Mouse (Mus musculus) lung, embryonic 16.5 days (tissue): ENCODE results near the gene Cdadc1. TPM values are rescaled to one million over a fixed set of nuclear protein-coding genes. Genes with fewer than 3 reads are reported as not detected.

Experiments
- ATAC-seq: fragments of 200-750 bp; cut with Nextera tagmentation; 2 replicates; pipeline ENCODE4 v1.8.0; 2017; ENCODE audit warnings: low read depth, mild to moderate bottlenecking, moderate library complexity
- H3K27ac ChIP-seq: fragments of 300-500 bp; sonication (generic); 2 replicates; pipeline ENCODE4 v1.5.1; 2014; ENCODE audit warnings: mild to moderate bottlenecking, control low read depth, low read length
- H3K27me3 ChIP-seq: fragments of 300-500 bp; sonication (generic); 2 replicates; pipeline ENCODE4 v1.6.1; 2014; ENCODE audit warnings: low read depth, low read length, mixed read lengths; ENCODE audit not compliant: control insufficient read depth, insufficient read depth
- H3K36me3 ChIP-seq: fragments of 300-500 bp; sonication (generic); 2 replicates; pipeline ENCODE4 v1.6.1; 2014; ENCODE audit warnings: low read length; ENCODE audit not compliant: control insufficient read depth, insufficient read depth
- H3K4me1 ChIP-seq: fragments of 300-500 bp; sonication (generic); replicated peaks from 2 replicates; pipeline ENCODE4 v1.6.1; 2014; ENCODE audit warnings: low read length, mixed read lengths; ENCODE audit not compliant: control insufficient read depth, insufficient read depth
- H3K4me2 ChIP-seq: fragments of 300-500 bp; sonication (generic); 2 replicates; pipeline ENCODE4 v1.6.1; 2014; ENCODE audit warnings: low read depth, low read length, control low read depth
- H3K4me3 ChIP-seq: fragments of 300-500 bp; sonication (generic); 2 replicates; pipeline ENCODE4 v1.5.1; 2014; ENCODE audit warnings: mild to moderate bottlenecking, low read length, control low read depth
- H3K9ac ChIP-seq: fragments of 300-500 bp; sonication (generic); 2 replicates; pipeline ENCODE4 v1.6.1; 2014; ENCODE audit warnings: low read length, control low read depth
- H3K9me3 ChIP-seq: fragments of 300-500 bp; sonication (generic); 2 replicates; pipeline ENCODE4 v1.6.1; 2016; ENCODE audit warnings: low read length; ENCODE audit not compliant: control insufficient read depth
- WGBS: fragments of 180-500 bp; shearing (Covaris S2); extraction: QIAGEN DNeasy Blood & Tissue Kit; methylation state at CpG from one replicate; pipeline ENCODE4 v1.1.7; 2014; 5-methylcytosine and 5-hydroxymethylcytosine counted together
- polyA plus RNA-seq: library from polyadenylated mRNA; unstranded; fragments of >200 nt; fragmentation: Nextera tagmentation; extraction: Ambion mirVana; gene quantifications from 2 replicates; pipeline ENCODE4 v1.2.1, GENCODE M21; 2015

Cdadc1 gene
- polyA plus RNA-seq, 1 experiment from 2014 or later: 35.3 TPM

- Histone ChIP-seq H3K4me2 (no peak overlapping the region), H3K9ac (no peak overlapping the region), H3K4me3 (no peak overlapping the region), H3K27me3 (no peaks in the 10 kb centered on the region), H3K36me3 (peaks cover 32% of the 10 kb centered on the region), H3K4me1 (peaks cover 6% of the 10 kb centered on the region), H3K27ac (no peak overlapping the region), H3K9me3 (no peaks in the 10 kb centered on the region)
- no peak for ATAC-seq
- 90% methylated on average over 3 of the region's 3 CpGs for WGBS
Measured at GRCm38 (mm10) chr14:59592593-59592992, 5.2 kb downstream of the Cdadc1 start.

GRCm38 (mm10) chr14:59591901-59592300 is 5.9 kb downstream of the Cdadc1 start:
- H3K4me3 ChIP-seq: no peak overlapping the region
- no peaks in the 10 kb centered on the region for H3K9me3 ChIP-seq
- H3K27ac ChIP-seq: no peak overlapping the region
- no peak for ATAC-seq
- H3K9ac ChIP-seq: no peak overlapping the region
- 83% methylated on average over 8 of the region's 8 CpGs for WGBS
- no peak overlapping the region for H3K4me2 ChIP-seq
- H3K36me3 ChIP-seq: peaks cover 32% of the 10 kb centered on the region
- peaks cover 4% of the 10 kb centered on the region for H3K4me1 ChIP-seq
- H3K27me3 ChIP-seq: no peaks in the 10 kb centered on the region

GRCm38 (mm10) chr14:59590614-59591013 is 7.1 kb downstream of the Cdadc1 start:
- H3K36me3 ChIP-seq: peaks cover 39% of the 10 kb centered on the region
- no peak overlapping the region for H3K4me2 ChIP-seq
- no peak for ATAC-seq
- no peaks in the 10 kb centered on the region for H3K27me3 ChIP-seq
- H3K27ac ChIP-seq: no peak overlapping the region
- H3K9ac ChIP-seq: no peak overlapping the region
- H3K4me1 ChIP-seq: no peaks in the 10 kb centered on the region
- 55% methylated on average over 1 of the region's 1 CpGs for WGBS
- no peak overlapping the region for H3K4me3 ChIP-seq
- H3K9me3 ChIP-seq: no peaks in the 10 kb centered on the region

- Histone ChIP-seq H3K9me3 (no peaks in the 10 kb centered on the region), H3K36me3 (peaks cover 12% of the 10 kb centered on the region), H3K4me3 (no peak overlapping the region), H3K4me1 (no peaks in the 10 kb centered on the region), H3K9ac (no peak overlapping the region), H3K27ac (no peak overlapping the region), H3K27me3 (no peaks in the 10 kb centered on the region), H3K4me2 (no peak overlapping the region)
- ATAC-seq: no peak
- 89% methylated on average over 5 of the region's 5 CpGs for WGBS
Measured at GRCm38 (mm10) chr14:59576385-59576784, 21.4 kb downstream of the Cdadc1 start.

GRCm38 (mm10) chr14:59566756-59567155 is 31.0 kb downstream of the Cdadc1 start:
- Histone ChIP-seq H3K4me1 (no peaks in the 10 kb centered on the region), H3K4me2 (no peak overlapping the region), H3K27ac (no peak overlapping the region), H3K36me3 (peaks cover 10% of the 10 kb centered on the region; the same call in 1 of the 2 replicates), H3K27me3 (no peaks in the 10 kb centered on the region), H3K9ac (no peak overlapping the region), H3K9me3 (no peaks in the 10 kb centered on the region), H3K4me3 (no peak overlapping the region)
- ATAC-seq: no peak
- 77% methylated on average over 6 of the region's 6 CpGs for WGBS

GRCm38 (mm10) chr14:59557886-59558285 is 39.9 kb downstream of the Cdadc1 start:
- 72% methylated on average over 1 of the region's 1 CpGs for whole genome bisulfite sequencing
- H3K9me3 ChIP-seq: no peaks in the 10 kb centered on the region
- no peaks in the 10 kb centered on the region for H3K27me3 ChIP-seq
- no peak overlapping the region for H3K4me2 ChIP-seq
- H3K27ac ChIP-seq: no peak overlapping the region
- no peaks in the 10 kb centered on the region for H3K36me3 ChIP-seq
- H3K9ac ChIP-seq: no peak overlapping the region
- H3K4me1 ChIP-seq: 0 out of 2 replicates have a peak, but pooled peaks cover 2% of the 10 kb centered on the region
- ATAC-seq: no peak
- H3K4me3 ChIP-seq: no peak overlapping the region

- Histone ChIP-seq H3K27ac (no peak overlapping the region), H3K4me1 (0 out of 2 replicates have a peak, but pooled peaks cover 2% of the 10 kb centered on the region), H3K36me3 (no peaks in the 10 kb centered on the region), H3K9me3 (no peaks in the 10 kb centered on the region), H3K9ac (no peak overlapping the region), H3K4me3 (no peak overlapping the region), H3K4me2 (no peak overlapping the region), H3K27me3 (no peaks in the 10 kb centered on the region)
- WGBS: 55% methylated on average over 4 of the region's 4 CpGs
- no peak for ATAC-seq
Measured at GRCm38 (mm10) chr14:59557071-59557470, 40.7 kb downstream of the Cdadc1 start.

GRCm38 (mm10) chr14:59555928-59556531 is 41.7 kb downstream of the Cdadc1 start:
- Histone ChIP-seq H3K36me3 (no peaks in the 10 kb centered on the region), H3K4me2 (peak overlapping the region; percentile 29; the same call in 1 of the 2 replicates)

GRCm38 (mm10) chr14:59555018-59555417 is 42.7 kb downstream of the Cdadc1 start:
- no peaks in the 10 kb centered on the region for H3K36me3 ChIP-seq
- H3K4me3 ChIP-seq: no peak overlapping the region
- H3K9me3 ChIP-seq: no peaks in the 10 kb centered on the region
- peaks cover 9% of the 10 kb centered on the region for H3K4me1 ChIP-seq
- ATAC-seq: no peak
- H3K9ac ChIP-seq: no peak overlapping the region
- no peaks in the 10 kb centered on the region for H3K27me3 ChIP-seq
- H3K4me2 ChIP-seq: no peak overlapping the region
- 71% methylated on average over 8 of the region's 8 CpGs for WGBS
- no peak overlapping the region for H3K27ac ChIP-seq

More at GRCm38 (mm10) chr14:59555928-59556531, 41.7 kb downstream of the Cdadc1 start:
- peaks cover 5% of the 10 kb centered on the region for H3K4me1 ChIP-seq
- H3K27me3 ChIP-seq: no peaks in the 10 kb centered on the region
- ATAC-seq: peak; percentile 70
- H3K27ac ChIP-seq: no peak overlapping the region
- H3K9me3 ChIP-seq: no peaks in the 10 kb centered on the region
- H3K9ac ChIP-seq: no peak overlapping the region
- H3K4me3 ChIP-seq: peak overlapping the region; percentile 5; the same call in 1 of the 2 replicates
- WGBS: 46% methylated on average over 13 of the region's 13 CpGs
